Mouse (Mus musculus): ENCODE measurements around the gene 1700016C15Rik. TPM values are rescaled to one million over a fixed set of nuclear protein-coding genes. Genes with fewer than 3 reads are reported as not detected.

The 1700016C15Rik gene
- polyA plus RNA-seq (2015; fragmentation: Illumina TruSeq; extraction: RNeasy Lipid Tissue Mini Kit (QIAGEN cat#74804); ENCODE audit: insufficient read depth, low read depth, low replicate concordance), result not detected

GRCm38 (mm10) chr1:177729043-177730024 is at the start of gene 1700016C15Rik:
1700016C15Rik (plus strand) TSS chr1:177729814.

GRCm38 (mm10) chr1:177796193-177796939 is 66.8 kb downstream of the 1700016C15Rik start, which contains the start of gene Adss:
Adss (minus strand) TSS chr1:177796511.

Other genes with a start within 250 kb of the 1700016C15Rik start
- 8.6 TPM for gene Adss, start 66.7 kb downstream of the 1700016C15Rik start, polyA plus RNA-seq (2015; fragmentation: Illumina TruSeq; extraction: RNeasy Lipid Tissue Mini Kit (QIAGEN cat#74804); ENCODE audit: insufficient read depth, low read depth, low replicate concordance)

All from pancreas, adult 10 weeks (tissue).